Mouse (Mus musculus): Measurements from ENCODE around the gene Gm10961.

Gene Gm10961

GRCm38 (mm10) chr3:107630682-107631522, at the start of gene Gm10961:
Gene Gm10961, plus strand, starts transcription at chr3:107631322.
- DNase-seq: peak; percentile 40

DNA sequence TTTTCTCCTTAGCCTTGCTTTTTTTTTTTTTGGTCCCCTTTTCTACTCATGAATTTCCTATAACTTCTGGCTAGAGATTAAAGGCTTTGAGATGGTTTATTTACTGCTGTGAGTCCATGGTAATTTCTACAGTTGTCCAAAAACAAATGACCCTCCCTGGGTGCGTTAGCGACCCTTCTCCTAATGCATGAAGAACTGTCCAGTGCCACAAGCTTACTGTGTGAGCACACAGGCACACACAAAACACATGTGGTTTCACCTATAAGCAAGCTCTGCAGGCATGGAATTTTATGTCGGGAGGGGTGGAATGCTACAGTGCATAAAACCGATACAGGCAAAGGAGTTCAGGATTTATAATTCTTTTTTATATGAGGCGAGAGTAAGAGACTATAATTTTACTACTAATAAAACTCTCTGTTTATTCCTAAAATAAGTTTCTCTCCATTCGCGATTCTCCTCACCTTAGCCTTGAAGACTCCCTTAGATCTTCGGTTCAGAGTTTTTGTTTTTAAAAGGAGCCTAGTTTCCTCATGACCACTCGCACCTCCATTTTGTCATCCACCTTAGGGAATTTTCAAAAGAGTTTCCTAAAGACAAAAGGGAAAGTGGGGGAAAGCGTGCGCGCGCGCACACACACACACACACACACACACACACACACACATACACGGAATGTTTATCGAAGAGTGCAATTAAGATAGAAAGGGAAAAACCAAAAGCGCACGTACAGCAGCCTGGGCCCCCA, 48.8 kb upstream of the Gm10961 start:
- DNase-seq: no peak

DNA sequence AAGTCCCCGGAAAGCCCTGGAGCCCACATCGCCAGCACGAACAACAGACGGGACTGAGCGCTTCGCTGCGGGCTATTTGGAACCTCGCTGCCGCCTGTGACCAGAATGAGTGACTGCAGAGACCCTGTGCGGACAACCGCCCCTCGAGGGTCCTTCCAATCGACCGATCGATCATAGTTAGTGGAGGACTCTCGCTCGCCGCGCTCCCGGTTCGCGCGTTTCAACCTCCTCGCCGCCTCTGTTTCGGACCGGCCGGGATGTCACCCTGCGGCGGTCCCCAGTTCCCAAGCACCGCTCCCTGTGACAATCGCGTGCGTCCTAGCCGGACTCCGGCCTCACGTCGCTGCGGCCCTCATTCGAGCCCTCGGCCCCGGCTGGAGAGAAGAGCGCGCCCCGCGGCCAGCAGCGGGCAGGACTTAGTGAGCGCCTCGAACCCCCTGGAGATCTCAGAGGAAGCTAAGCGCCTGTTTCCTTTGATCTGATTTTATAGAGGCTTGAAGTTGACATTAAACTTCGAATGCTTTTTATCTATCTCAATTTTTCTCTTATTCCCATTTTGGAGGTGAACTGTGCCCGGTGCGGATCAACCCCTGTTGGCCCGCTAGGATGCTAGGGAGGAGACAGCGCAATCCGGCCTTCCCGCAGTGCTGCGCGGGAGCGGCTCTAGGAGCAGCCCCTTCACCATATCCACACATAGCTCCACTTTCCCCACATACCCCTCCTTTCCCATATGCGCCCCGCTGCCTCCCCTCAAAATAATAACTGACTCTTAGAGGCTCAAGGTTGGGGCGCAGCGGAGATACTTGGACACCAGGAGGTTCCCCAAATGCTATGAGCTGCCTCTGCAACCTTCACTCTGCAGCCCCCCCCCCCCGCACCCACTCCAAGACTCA, 48.0 kb upstream of the Gm10961 start:
- DNase-seq: peak; percentile 24

DNA sequence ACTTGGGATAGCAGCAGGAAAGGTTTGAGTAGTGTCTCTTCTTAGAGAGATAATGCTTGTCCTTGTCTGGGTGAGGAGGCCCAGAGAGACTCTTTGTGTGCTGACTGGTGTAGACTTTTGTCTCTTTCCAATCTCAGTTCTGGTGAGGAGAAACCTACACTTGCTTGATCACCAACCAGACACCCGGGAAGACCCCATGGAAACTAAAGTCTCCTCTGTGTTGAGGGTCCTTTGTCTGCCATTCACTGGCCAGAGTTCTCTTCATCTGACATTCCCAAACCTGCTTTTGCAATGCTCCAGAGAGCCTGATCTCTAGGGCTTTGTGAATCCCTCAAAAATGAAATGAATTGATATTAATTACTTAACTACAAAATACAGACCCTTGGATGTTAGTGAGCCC, 47.2 kb upstream of the Gm10961 start:
- DNase-seq: no peak

DNA sequence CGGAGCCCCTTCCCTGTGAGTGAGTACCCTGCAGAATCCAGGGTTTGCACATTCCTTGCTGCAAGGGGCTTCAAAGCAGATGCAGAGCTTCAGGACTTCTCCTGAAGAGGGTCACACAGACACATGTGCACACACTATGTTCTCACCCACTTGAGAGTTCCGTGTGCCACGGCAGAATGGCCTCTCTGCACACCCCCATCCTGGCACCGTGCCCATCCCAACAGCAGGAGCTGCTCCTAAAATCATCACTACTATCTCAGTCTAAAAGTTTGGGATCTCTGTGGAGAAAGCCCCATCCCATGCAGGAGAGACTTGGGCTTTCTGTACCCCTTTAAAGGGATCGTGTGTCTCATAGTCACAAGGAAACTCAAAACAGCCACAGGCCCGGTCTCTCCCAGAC, 44.6 kb upstream of the Gm10961 start:
- peak; percentile 33 for DNase-seq

- no peak for DNase-seq
Measured at GRCm38 (mm10) chr3:107591612-107592011, 39.5 kb upstream of the Gm10961 start.

DNA sequence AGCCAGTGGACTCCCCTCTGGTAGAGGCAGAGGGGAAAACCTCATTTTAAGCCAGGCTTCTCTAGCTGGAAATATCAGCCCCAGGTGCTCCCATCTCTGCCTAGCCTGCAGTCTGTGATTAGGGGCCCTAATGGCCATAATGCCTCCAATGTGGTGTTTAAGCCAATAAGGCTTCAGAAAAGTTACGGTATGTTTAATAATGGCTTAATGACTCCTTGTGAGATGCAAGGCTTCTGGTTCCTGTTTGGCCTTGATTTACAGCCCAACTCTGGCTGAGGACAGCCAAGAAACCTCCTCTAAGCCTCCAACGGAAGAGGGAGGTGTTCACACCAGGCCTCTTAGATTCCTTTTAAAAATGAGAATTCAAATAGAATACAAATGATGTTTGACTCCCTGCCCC, 37.5 kb upstream of the Gm10961 start:
- DNase-seq: no peak

GRCm38 (mm10) chr3:107594662-107595263, 36.4 kb upstream of the Gm10961 start, which contains the start of gene Alx3:
Gene Alx3, plus strand, starts transcription at chr3:107595031.
- no peak for DNase-seq

DNA sequence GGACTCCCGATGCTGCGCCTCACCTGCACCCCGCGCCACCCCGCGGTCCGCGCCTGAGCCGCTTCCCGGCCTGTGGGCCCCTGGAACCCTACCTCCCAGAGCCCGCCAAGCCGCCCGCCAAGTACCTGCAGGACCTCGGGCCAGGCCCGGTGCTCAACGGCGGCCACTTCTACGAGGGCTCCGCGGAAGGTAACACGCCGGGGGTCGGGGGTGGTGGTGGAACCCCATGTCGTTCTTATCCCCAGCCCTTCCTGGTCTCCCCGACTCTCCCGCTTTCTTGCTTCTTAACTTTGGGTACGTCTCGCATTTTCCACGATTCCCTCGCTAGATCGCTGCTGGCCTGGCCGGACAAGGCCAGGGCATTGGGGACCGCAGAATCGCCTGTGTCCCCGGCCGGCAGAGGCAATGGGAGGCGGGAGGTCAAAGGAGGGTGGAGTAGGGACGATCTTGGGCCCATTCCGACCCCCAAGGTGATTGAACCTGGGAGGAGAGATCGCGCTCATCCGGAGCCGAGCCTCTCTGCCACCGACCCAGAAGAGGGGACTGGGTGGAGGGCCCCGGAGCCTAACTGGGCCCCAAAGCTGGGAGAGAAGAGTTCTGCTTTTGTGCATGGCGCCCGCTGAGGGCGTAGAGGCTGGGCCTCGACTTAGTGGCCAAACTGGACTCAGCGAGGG, 35.7 kb upstream of the Gm10961 start:
- no peak for DNase-seq

- DNase-seq: peak; percentile 32
Measured at GRCm38 (mm10) chr3:107595938-107596461, 35.1 kb upstream of the Gm10961 start.

- peak; percentile 44 for DNase-seq
Measured at GRCm38 (mm10) chr3:107596559-107596958, 34.6 kb upstream of the Gm10961 start.

DNA sequence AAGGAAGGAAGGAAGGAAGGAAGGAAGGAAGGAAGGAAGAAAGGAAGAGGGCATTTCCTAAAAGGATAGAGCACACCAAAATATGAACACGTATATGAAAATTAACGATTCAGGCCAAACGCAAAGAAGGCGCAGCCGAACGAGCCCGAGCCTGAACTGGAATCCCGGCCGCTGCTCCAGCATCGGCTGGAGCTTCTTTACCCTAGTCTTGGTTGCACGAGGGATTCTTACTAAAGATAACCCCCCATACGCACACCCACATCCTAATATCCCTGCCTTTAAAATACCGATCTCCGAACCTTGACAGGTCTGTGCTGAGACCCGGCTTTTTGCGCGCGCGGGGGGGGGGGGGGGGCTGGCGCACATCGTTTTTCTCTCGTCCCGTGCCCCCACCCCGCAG, 34.0 kb upstream of the Gm10961 start:
- DNase-seq: no peak

- no peak for DNase-seq
Measured at GRCm38 (mm10) chr3:107597586-107598389, 33.3 kb upstream of the Gm10961 start.

- no peak for DNase-seq
Measured at GRCm38 (mm10) chr3:107600127-107600526, 31.0 kb upstream of the Gm10961 start.

- DNase-seq: peak; percentile 68
Measured at GRCm38 (mm10) chr3:107605304-107605703, 25.8 kb upstream of the Gm10961 start.

DNA sequence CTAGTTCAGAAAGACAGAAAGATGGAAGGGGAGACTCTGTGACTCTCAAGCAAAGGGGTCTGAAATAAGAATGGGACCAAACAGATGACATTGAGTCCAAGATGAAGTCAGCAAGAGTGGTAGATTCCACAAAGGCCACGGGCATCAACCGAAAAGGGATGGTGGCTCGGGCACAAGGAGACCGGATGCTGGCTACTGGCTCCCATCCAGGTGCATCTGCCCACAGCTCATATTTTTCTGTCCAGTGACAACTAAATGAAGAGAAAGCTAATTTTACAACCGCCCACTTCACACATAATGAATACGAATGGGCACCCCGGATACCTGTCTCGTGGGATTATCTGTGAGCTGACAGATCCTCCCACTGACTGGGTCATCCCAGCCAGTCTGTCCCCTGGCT, 23.9 kb upstream of the Gm10961 start:
- DNase-seq: no peak

DNA sequence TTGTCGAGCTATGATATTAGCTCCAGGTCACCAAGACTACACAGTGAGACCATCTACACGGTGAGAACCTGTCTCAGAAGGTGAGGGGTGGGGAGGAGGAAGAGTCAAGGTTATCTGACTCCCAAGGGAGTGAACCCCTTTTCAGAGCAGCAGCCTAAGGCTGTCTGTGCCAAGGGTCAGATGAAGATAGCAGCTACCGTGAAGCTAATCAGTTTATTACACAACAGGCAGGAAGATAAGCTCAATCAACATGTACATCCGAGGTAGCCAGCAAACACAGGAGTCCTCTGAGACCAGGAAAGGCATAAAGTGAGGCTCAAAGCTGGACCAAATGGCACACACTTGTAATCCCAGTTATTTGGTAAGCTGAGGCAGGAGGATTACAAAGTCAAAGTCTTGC, 22.3 kb upstream of the Gm10961 start:
- no peak for DNase-seq

DNA sequence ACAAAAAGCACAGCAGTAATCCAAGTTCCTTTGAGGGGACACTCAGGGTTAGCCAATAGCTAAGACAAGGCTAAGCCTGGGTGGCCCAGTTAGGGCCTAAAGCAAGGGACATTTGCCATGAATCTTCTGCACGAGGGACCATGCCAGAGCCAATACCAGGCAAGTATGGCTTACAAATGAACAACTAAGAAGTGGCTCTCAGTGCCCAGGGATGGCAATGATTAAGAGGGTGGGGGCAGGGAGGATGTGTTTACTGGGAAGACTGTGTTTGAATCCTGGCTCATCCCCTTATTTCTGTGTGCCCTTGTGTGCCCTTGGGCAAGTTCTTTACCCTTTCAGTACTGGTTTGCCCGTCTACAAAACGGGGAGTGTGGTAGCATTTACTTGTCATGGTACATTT, 21.7 kb upstream of the Gm10961 start:
- no peak for DNase-seq

DNA sequence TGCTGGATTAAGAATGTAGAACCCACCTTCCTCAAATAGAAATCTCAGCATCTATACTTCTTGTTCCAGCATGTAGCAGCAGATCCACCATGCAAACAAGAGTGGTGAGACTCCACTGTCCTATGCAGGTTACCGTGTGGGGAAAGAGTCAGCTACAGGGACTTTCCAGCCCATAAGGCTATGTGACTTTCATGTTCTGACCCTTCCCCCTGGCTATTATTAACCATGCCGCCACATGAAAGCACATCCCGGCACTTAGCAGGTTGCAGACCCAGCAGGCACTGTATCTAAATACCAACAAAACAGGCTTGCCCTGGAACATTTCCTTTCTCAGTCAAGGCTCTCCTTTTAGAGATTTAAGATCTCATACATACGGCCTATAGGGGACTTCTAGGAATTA, 19.7 kb upstream of the Gm10961 start:
- DNase-seq: no peak

DNA sequence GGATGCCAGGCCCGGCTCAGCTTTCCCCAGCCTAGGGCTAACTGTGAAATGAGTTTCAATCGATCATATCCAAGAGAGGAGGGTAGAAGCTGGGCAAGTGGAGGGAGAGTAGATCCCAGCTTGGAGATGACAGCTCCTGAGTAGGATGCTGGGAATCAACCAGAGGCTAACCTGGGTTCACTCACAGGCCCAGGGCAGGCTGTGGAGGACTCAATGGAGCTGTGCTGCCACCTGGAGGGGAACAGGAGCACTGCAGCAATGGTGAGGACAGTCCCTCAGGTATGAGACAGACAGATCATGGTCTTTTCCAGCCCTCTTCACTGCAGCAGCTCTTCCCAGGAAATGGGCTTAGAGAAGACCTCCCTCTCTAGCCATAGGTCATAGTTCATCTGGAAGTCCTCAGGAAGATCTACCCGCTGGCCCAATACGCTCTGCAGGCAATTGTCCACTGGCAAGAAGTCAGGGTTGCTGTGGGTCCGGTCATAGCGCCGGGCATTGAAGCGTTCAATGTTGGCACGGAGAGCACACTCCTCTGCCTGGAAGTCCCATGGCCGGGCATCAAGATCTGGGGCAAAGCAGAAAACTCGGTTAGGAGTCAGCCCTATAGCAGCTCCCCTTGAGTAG, 18.1 kb upstream of the Gm10961 start:
- peak; percentile 79 for DNase-seq

Measured in right cerebral cortex, postnatal 4 days (tissue).